Mouse (Mus musculus): ENCODE measurements around the gene Ccnt2.

DNA sequence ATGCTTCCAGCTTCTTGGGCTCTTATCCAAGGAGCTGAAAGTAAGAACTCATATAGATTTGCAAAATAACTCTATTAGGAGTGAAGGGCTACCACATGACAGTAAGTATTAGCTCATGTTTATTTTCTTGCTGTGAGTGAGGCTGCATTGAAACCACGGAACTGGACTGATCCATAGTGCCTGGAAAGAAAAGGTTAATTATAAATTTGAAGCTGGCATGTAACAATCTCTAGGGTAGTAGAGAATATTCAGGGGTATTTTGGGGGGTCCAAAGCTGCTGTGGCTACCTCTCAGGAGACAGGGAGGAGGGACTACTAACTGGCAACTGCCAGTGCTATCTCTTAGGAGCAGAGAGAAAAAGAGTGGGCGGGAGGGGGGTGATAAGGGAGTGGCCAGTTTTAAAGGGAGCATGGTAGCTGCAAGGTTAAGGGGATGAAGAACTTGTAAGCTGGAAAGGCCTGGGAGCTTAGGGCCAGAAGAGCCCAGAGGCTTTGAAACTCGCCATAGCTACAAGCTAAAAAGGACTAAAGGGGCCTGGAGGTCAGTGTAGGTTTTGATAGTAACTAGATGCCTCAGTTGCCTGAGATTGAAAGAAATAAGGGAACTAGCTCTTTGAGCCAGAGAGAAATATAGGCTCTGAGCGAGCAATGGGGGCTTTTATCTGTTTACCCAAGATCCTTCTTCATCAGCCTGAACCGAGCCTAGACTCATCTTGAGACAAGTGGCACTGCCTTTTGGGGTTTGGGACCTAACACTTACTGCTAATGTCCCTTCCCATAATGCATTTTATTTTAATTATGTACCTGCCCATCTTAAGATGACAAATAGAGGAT, 17.4 kb upstream of the Ccnt2 start:
- no peak for TF ChIP-seq POLR2A (IDR thresholded peaks at IDR 0.05; ENCODE audit: low read depth, low read length)
- TF ChIP-seq CTCF (IDR thresholded peaks at IDR 0.05; ENCODE audit: borderline replicate concordance, insufficient read depth, low read length), result no peak
